Mouse (Mus musculus) bone marrow, adult 2 months (tissue): ENCODE data around the gene Degs2.

ENCODE experiments used
- CTCF ChIP-seq: fragments of 200-500 bp; IDR thresholded peaks from 2 replicates; pipeline ENCODE4 v1.5.1; 2011; ENCODE audit warnings: low read length, control low read depth; ENCODE audit not compliant: control insufficient read depth, insufficient read depth
- POLR2A ChIP-seq: fragments of 200-500 bp; IDR thresholded peaks from 2 replicates; pipeline ENCODE4 v1.6.1; 2011; ENCODE audit warnings: low read depth, mild to moderate bottlenecking, control low read depth, low read length, borderline replicate concordance; ENCODE audit not compliant: control insufficient read depth

- no peak for TF ChIP-seq POLR2A
- TF ChIP-seq CTCF = no peak
Measured at GRCm38 (mm10) chr12:108671541-108671940, 30.6 kb downstream of the Degs2 start.
